Mouse (Mus musculus): Measurements from ENCODE around the gene Pla2g7. TPM values are rescaled to one million over a fixed set of nuclear protein-coding genes. Genes with fewer than 3 reads are reported as not detected.
A peak's percentile ranks its signal among the peaks of the same experiment; 100 is the strongest.
"Not testable (repeated sequence)": the region's sequence is repeated elsewhere in the genome, so short reads cannot be mapped to it uniquely, and the experiment has no call there.

Pla2g7 gene
- 12.5 and 14.6 TPM in 2 replicates for polyA plus RNA-seq (2015; fragmentation: Nextera tagmentation; extraction: Ambion mirVana)

- Histone ChIP-seq H3K4me3 (replicated peaks) (peak within 1 kb of the TSS; percentile 46), H3K36me3 (no peaks in the 10 kb centered on the region), H3K9ac (peak within 1 kb of the TSS; percentile 33; the same call in 1 of the 2 replicates), H3K9me3 (replicated peaks) (no peaks in the 10 kb centered on the region), H3K4me1 (peaks cover 6% of the 10 kb centered on the region), H3K27me3 (no peaks in the 10 kb centered on the region), H3K4me2 (replicated peaks) (peak within 1 kb of the TSS; percentile 75), H3K27ac (replicated peaks) (peak within 1 kb of the TSS; percentile 58; the same call in 1 of the 2 replicates)
- 1% methylated on average over 34 of the region's 34 CpGs for WGBS
- ATAC-seq (ENCODE audit: insufficient number of reproducible peaks, low FRiP score, low TSS enrichment, low read depth) = peak; percentile 73; the same call in 1 of the 2 replicates
These were observed at the start of gene Pla2g7 for GRCm38 (mm10) chr17:43567992-43568888. Gene Pla2g7 (plus strand): TSS chr17:43568098.

- ATAC-seq (ENCODE audit: insufficient number of reproducible peaks, low FRiP score, low TSS enrichment, low read depth) = peak; percentile 67
- 0 out of 2 replicates have a peak, but pooled peaks cover 7% of the 10 kb centered on the region for H3K27me3 ChIP-seq
- no peak overlapping the region for H3K27ac ChIP-seq (replicated peaks)
- WGBS = 26% methylated on average over 18 of the region's 18 CpGs
- 0 out of 2 replicates have a peak, but pooled peaks cover 4% of the 10 kb centered on the region for H3K9me3 ChIP-seq (replicated peaks)
- no peaks in the 10 kb centered on the region for H3K36me3 ChIP-seq
- no peak overlapping the region for H3K9ac ChIP-seq
- no peak overlapping the region for H3K4me2 ChIP-seq (replicated peaks)
- H3K4me3 ChIP-seq (replicated peaks) = no peak overlapping the region
- H3K4me1 ChIP-seq = no peaks in the 10 kb centered on the region
These were observed 49.1 kb upstream of the Pla2g7 start for GRCm38 (mm10) chr17:43518644-43519409.

DNA sequence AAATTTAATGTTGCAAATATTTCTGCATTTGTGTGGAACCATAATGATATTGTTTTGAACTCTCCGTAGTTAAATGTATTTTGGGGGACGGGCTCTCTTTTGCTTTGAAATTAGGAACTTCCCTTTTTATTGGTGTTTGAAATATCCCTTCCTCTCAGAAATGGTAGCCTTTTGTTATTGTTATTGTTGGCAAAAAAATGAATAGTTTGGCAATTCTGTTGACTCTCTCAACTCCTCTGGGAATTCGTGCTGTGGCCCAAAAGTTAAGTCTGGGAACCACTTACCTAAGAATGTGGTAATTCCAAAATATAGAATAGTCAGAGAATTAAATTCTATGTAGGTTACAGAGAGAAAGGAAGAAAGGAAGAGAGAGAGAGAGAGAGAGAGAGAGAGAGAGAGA is 47.7 kb upstream of the Pla2g7 start:
- Histone ChIP-seq H3K9ac (no peak overlapping the region), H3K27me3 (0 out of 2 replicates have a peak, but pooled peaks cover 7% of the 10 kb centered on the region), H3K4me3 (replicated peaks) (no peak overlapping the region), H3K36me3 (no peaks in the 10 kb centered on the region), H3K4me1 (no peaks in the 10 kb centered on the region), H3K9me3 (replicated peaks) (no peaks in the 10 kb centered on the region), H3K4me2 (replicated peaks) (no peak overlapping the region), H3K27ac (replicated peaks) (no peak overlapping the region)
- 76% methylated on average over 3 of the region's 3 CpGs for WGBS
- ATAC-seq (ENCODE audit: insufficient number of reproducible peaks, low FRiP score, low TSS enrichment, low read depth) = no peak

DNA sequence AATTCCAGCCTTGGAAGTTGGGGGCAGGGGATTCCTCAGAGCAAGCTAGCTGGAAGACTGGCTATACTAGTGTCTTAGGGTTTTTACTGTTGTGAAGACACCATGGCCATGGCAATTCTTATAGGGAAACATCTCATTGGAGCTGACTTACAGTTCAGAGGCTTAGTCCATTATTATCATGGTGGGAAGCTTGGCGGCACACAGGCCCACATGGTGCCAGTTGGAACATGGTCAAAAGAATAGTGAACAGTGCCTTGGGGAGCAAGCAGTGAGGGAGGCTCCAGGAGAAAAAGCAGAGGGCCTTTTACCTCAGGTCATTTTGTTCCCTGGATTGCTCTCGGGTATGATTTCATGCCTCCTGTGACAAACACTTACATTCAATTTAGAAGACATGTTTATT is 37.4 kb upstream of the Pla2g7 start:
- no peaks in the 10 kb centered on the region for H3K36me3 ChIP-seq

GRCm38 (mm10) chr17:43531192-43531591 is 36.7 kb upstream of the Pla2g7 start:
- no peaks in the 10 kb centered on the region for H3K27me3 ChIP-seq
- H3K9ac ChIP-seq = no peak overlapping the region
- no peak overlapping the region for H3K4me2 ChIP-seq (replicated peaks)
- peaks cover 9% of the 10 kb centered on the region; the same call in 1 of the 2 replicates for H3K4me1 ChIP-seq
- WGBS = 93% methylated on average over 4 of the region's 4 CpGs
- H3K36me3 ChIP-seq = no peaks in the 10 kb centered on the region
- H3K27ac ChIP-seq (replicated peaks) = no peak overlapping the region
- ATAC-seq (ENCODE audit: insufficient number of reproducible peaks, low FRiP score, low TSS enrichment, low read depth) = no peak
- H3K4me3 ChIP-seq (replicated peaks) = no peak overlapping the region
- no peaks in the 10 kb centered on the region for H3K9me3 ChIP-seq (replicated peaks)

More for the DNA sequence above, 37.4 kb upstream of the Pla2g7 start:
- no peak overlapping the region for H3K27ac ChIP-seq (replicated peaks)
- no peak overlapping the region for H3K9ac ChIP-seq
- 72% methylated on average over 2 of the region's 2 CpGs for WGBS
- H3K27me3 ChIP-seq = no peaks in the 10 kb centered on the region
- peaks cover 9% of the 10 kb centered on the region; the same call in 1 of the 2 replicates for H3K4me1 ChIP-seq
- no peak for ATAC-seq (ENCODE audit: insufficient number of reproducible peaks, low FRiP score, low TSS enrichment, low read depth)
- H3K4me2 ChIP-seq (replicated peaks) = no peak overlapping the region
- H3K9me3 ChIP-seq (replicated peaks) = no peaks in the 10 kb centered on the region
- H3K4me3 ChIP-seq (replicated peaks) = no peak overlapping the region

GRCm38 (mm10) chr17:43534362-43535222 is 33.3 kb upstream of the Pla2g7 start:
- peak overlapping the region; percentile 47 for H3K4me2 ChIP-seq (replicated peaks)
- H3K9me3 ChIP-seq (replicated peaks) = no peaks in the 10 kb centered on the region
- ATAC-seq (ENCODE audit: insufficient number of reproducible peaks, low FRiP score, low TSS enrichment, low read depth) = peak; percentile 87
- H3K4me3 ChIP-seq (replicated peaks) = peak overlapping the region; percentile 27
- no peaks in the 10 kb centered on the region for H3K27me3 ChIP-seq
- WGBS = 13% methylated on average over 23 of the region's 23 CpGs
- H3K9ac ChIP-seq = no peak overlapping the region
- peaks cover 9% of the 10 kb centered on the region; the same call in 1 of the 2 replicates for H3K4me1 ChIP-seq
- peak overlapping the region; percentile 36; the same call in 1 of the 2 replicates for H3K27ac ChIP-seq (replicated peaks)
- H3K36me3 ChIP-seq = no peaks in the 10 kb centered on the region

GRCm38 (mm10) chr17:43536841-43537240 is 31.1 kb upstream of the Pla2g7 start:
- not testable (repeated sequence) for H3K27ac ChIP-seq (replicated peaks); H3K9ac ChIP-seq; H3K36me3 ChIP-seq; H3K9me3 ChIP-seq (replicated peaks); H3K4me1 ChIP-seq; ATAC-seq (ENCODE audit: insufficient number of reproducible peaks, low FRiP score, low TSS enrichment, low read depth); H3K4me2 ChIP-seq (replicated peaks); H3K27me3 ChIP-seq; H3K4me3 ChIP-seq (replicated peaks)
- WGBS = 88% methylated on average over 6 of the region's 6 CpGs

- H3K9ac ChIP-seq = no peak overlapping the region
- no peaks in the 10 kb centered on the region for H3K9me3 ChIP-seq (replicated peaks)
- ATAC-seq (ENCODE audit: insufficient number of reproducible peaks, low FRiP score, low TSS enrichment, low read depth) = no peak
- no peak overlapping the region for H3K4me2 ChIP-seq (replicated peaks)
- no peak overlapping the region for H3K4me3 ChIP-seq (replicated peaks)
- no peaks in the 10 kb centered on the region for H3K27me3 ChIP-seq
- H3K36me3 ChIP-seq = no peaks in the 10 kb centered on the region
- WGBS = 84% methylated on average over 3 of the region's 3 CpGs
- H3K4me1 ChIP-seq = peaks cover 9% of the 10 kb centered on the region; the same call in 1 of the 2 replicates
- no peak overlapping the region for H3K27ac ChIP-seq (replicated peaks)
These were observed 29.1 kb upstream of the Pla2g7 start for GRCm38 (mm10) chr17:43538767-43539166.

GRCm38 (mm10) chr17:43543539-43543938 is 24.4 kb upstream of the Pla2g7 start, which contains the start of gene Ankrd66:
Gene Ankrd66 (minus strand): TSS chr17:43543639.
- H3K27me3 ChIP-seq = no peaks in the 10 kb centered on the region
- no peak within 1 kb of the TSS for H3K9ac ChIP-seq
- no peaks in the 10 kb centered on the region for H3K4me1 ChIP-seq
- H3K4me3 ChIP-seq (replicated peaks) = no peak within 1 kb of the TSS
- no peak for ATAC-seq (ENCODE audit: insufficient number of reproducible peaks, low FRiP score, low TSS enrichment, low read depth)
- H3K4me2 ChIP-seq (replicated peaks) = no peak within 1 kb of the TSS
- H3K36me3 ChIP-seq = no peaks in the 10 kb centered on the region
- 63% methylated on average over 1 of the region's 1 CpGs for WGBS
- H3K9me3 ChIP-seq (replicated peaks) = no peaks in the 10 kb centered on the region
- no peak within 1 kb of the TSS for H3K27ac ChIP-seq (replicated peaks)

GRCm38 (mm10) chr17:43544040-43544439 is 23.9 kb upstream of the Pla2g7 start:
- Histone ChIP-seq H3K9ac (no peak overlapping the region), H3K4me3 (replicated peaks) (no peak overlapping the region), H3K36me3 (no peaks in the 10 kb centered on the region), H3K27me3 (no peaks in the 10 kb centered on the region), H3K4me2 (replicated peaks) (no peak overlapping the region), H3K9me3 (replicated peaks) (no peaks in the 10 kb centered on the region), H3K4me1 (no peaks in the 10 kb centered on the region), H3K27ac (replicated peaks) (no peak overlapping the region)
- 84% methylated on average over 4 of the region's 4 CpGs for WGBS
- ATAC-seq (ENCODE audit: insufficient number of reproducible peaks, low FRiP score, low TSS enrichment, low read depth) = no peak

Data from embryonic facial prominence, embryonic 15.5 days (tissue).